Mouse (Mus musculus): ENCODE results near the gene Iapp. TPM values are rescaled to one million over a fixed set of nuclear protein-coding genes. Genes with fewer than 3 reads are reported as not detected.
"Not testable (repeated sequence)": the region's sequence is repeated elsewhere in the genome, so short reads cannot be mapped to it uniquely, and the experiment has no call there.

Iapp gene
- polyA plus RNA-seq (2015; fragmentation: Nextera tagmentation; extraction: Ambion mirVana): 0.30 TPM in 1 of 2 replicates, not detected in the other

DNA sequence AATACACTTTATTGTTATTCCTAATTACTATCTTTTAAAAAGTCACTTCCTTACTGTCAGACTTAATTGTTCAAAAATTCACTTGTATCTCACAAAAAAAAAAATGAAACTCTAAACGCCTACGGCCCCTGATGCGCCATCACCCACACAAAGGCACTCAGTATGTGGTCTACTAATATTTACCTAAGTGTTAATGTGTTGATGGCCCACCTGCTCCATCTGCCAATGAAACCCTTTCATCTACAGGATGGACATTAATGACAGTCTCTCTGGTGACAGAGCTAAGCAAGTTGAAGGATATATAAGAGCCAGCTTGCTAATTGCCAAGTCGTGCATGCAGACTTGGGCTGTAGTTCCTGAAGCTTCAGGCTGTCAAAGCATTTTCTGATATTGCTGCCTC lies at the start of gene Iapp:
Gene Iapp (plus strand): TSS at position 326 of the 400 bp plus-strand sequence.
- H3K4me2 ChIP-seq: no peak within 1 kb of the TSS
- H3K9ac ChIP-seq: no peak within 1 kb of the TSS
- H3K4me3 ChIP-seq: no peak within 1 kb of the TSS
- WGBS: 42% methylated on average over 4 of the region's 4 CpGs
- no peak within 1 kb of the TSS for H3K27ac ChIP-seq
- H3K36me3 ChIP-seq: no peaks in the 10 kb centered on the region
- no peak for ATAC-seq (ENCODE audit: borderline replicate concordance, extremely low read depth, low FRiP score, low TSS enrichment)
- no peaks in the 10 kb centered on the region for H3K27me3 ChIP-seq
- H3K9me3 ChIP-seq: no peaks in the 10 kb centered on the region
- no peaks in the 10 kb centered on the region for H3K4me1 ChIP-seq

DNA sequence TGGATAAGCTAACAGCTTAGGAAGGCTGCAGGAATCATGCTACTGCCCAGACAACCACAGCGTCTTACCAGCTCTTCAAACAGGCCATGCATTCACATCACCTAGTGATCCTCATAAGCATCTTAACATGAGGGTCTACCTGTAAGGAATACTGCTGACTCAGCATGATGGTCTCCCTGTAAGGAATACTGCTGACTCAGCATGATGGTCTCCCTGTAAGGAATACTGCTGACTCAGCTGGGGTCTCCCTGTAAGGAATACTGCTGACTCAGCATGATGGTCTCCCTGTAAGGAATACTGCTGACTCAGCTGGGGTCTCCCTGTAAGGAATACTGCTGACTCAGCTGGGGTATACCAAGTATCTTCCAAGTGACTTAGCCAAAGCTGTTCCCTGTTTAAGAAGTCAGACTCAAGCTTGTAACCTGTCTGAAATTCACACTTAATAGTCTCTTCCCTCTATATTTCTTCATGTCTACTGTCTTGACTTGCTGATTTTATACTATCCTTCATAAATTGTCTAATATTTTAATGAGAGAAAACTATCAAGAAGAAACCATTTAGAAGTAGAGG lies 47.4 kb upstream of the Iapp start:
- not testable (repeated sequence) for H3K36me3 ChIP-seq; H3K9ac ChIP-seq; H3K4me3 ChIP-seq; H3K27ac ChIP-seq; ATAC-seq (ENCODE audit: borderline replicate concordance, extremely low read depth, low FRiP score, low TSS enrichment); H3K4me2 ChIP-seq; H3K4me1 ChIP-seq; H3K27me3 ChIP-seq; H3K9me3 ChIP-seq
- WGBS: 86% methylated on average over 1 of the region's 1 CpGs

DNA sequence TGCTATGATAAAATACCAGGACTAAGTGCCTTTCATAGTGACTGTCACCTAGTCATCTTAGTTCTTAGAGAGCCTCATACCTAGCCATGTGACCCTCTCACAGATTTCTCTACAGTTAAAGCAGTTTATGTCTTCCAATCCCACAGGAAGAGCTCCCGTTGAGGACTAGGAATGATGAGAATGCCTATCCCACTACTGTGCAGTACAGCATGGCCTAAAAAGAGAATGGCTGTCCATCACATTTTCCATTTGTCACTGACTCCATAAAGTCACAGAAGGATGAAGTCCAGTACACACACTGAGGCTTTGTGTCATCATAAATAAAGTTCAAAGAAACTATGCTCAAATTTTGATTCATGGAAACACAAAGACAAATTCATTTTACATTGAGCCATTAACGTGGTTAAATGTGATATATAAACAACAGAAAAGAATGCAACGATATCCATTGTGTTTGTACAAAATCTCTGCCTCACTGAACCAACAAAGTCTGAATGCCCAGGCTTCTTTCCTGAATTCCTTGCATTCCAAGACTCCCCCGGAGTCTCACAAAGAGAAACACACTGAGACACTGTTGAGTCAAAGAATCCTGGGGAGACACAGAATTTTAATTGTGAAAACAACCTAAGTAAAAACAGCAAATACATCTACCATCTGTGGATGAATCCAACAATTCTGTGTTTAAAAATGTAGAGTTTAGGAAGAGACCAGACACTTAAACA lies 22.3 kb upstream of the Iapp start:
- WGBS: 7% methylated on average over 4 of the region's 4 CpGs
- ATAC-seq (ENCODE audit: borderline replicate concordance, extremely low read depth, low FRiP score, low TSS enrichment): no peak
- Histone ChIP-seq H3K4me1 (no peaks in the 10 kb centered on the region), H3K9me3 (no peaks in the 10 kb centered on the region), H3K36me3 (no peaks in the 10 kb centered on the region), H3K9ac (no peak overlapping the region), H3K4me3 (no peak overlapping the region), H3K27ac (no peak overlapping the region), H3K4me2 (no peak overlapping the region), H3K27me3 (no peaks in the 10 kb centered on the region)

DNA sequence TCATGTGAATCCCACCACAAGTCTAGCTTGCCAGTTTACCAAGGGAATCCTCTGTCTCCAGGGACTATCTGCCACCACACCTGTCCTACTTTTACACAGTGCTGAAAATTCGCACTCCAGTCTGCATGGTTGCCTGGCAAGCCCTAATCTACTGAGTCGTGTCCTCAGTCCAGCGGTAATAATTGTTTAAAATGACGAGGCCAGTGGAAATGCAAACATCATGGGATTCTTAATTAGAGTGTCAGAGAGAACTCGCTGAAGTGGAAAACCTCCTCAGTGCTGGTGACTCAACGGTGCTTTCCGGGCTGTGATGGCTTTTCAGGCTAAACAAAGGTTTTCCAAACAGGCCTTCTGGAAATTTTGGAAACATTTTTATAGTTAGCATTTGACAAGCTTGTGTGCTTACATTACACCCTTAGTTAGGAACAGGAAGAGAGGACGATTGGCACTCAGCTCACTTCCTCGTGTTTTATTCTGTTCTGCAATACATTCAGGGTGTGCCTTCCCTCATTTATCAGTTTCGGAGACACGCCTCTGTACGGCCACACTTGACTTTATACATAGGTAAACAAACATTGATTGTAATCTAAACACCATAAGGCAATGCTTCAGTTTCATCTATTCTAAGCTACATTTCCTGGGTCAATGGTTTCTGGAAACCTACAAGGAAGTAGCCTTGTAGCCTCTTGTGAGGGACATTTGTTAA lies 8.7 kb upstream of the Iapp start:
- Histone ChIP-seq H3K9ac (no peak overlapping the region), H3K27ac (no peak overlapping the region), H3K4me2 (no peak overlapping the region), H3K9me3 (no peaks in the 10 kb centered on the region), H3K4me1 (no peaks in the 10 kb centered on the region), H3K4me3 (no peak overlapping the region), H3K27me3 (no peaks in the 10 kb centered on the region), H3K36me3 (no peaks in the 10 kb centered on the region)
- ATAC-seq (ENCODE audit: borderline replicate concordance, extremely low read depth, low FRiP score, low TSS enrichment): no peak
- whole genome bisulfite sequencing: 66% methylated on average over 12 of the region's 12 CpGs

DNA sequence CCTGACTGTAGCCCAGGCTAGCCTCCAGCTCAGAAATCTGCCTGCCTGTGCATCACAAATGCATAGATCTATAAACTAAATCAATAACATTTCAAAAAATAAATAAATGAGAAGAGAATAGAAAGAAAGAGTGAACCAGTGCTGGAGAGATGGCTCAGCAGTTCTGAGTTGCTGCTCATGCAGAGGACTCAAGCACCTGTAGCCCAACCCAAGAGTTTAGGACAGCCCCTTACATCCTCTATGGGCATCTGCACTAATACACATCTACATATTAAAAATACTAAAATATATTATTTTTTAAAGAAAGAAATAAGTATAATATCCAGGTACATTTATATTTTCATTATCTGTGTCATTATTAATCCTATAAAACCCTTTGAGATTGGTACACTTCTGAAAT lies 6.9 kb downstream of the Iapp start:
- H3K27ac ChIP-seq: no peak overlapping the region
- no peak overlapping the region for H3K9ac ChIP-seq
- H3K27me3 ChIP-seq: no peaks in the 10 kb centered on the region
- no peaks in the 10 kb centered on the region; the same call in 1 of the 2 replicates for H3K9me3 ChIP-seq
- no peak overlapping the region for H3K4me2 ChIP-seq
- H3K4me3 ChIP-seq: no peak overlapping the region
- no peaks in the 10 kb centered on the region for H3K36me3 ChIP-seq
- no peaks in the 10 kb centered on the region for H3K4me1 ChIP-seq
- ATAC-seq (ENCODE audit: borderline replicate concordance, extremely low read depth, low FRiP score, low TSS enrichment): no peak

DNA sequence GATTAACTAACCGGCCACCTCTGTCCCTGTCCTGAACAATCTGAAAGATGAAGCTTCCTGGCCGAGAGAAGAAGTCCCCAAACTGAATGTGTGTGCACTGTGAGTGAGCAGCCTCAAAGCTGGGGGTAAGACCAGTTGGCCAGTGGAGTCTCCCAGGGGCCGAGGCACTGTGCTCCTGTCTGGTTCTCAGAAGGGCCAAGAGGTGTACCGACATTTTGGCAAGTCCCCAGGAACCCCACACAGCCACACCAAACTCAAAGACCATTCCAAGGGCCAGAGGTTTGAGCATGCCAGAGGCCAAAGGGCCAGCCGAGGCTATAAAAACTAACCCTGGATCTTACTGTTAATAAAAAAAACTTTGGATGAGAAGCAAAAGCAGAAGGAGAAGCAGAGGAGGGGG lies 16.1 kb downstream of the Iapp start:
- WGBS: 76% methylated on average over 5 of the region's 5 CpGs

DNA sequence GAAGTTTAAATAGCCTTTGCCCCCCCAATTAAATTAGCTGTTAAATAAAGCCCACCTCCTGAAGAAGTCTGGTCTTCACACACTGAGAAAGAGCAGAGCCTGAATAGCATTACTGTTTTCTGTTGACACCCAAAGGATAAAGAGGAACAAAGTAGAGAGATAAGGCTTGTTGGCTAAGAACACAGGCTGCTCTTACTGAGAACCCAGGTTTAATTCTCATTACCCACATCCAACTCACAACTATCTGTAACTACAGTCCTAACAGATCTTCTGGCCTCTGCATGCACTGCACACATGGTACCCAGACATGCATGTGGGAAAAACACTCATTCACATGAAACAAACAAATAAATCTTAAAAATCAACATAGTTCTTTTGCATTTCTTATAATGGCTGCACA lies 18.9 kb downstream of the Iapp start:
- Histone ChIP-seq H3K27ac (no peak overlapping the region), H3K4me1 (no peaks in the 10 kb centered on the region), H3K4me2 (no peak overlapping the region), H3K36me3 (no peaks in the 10 kb centered on the region), H3K27me3 (no peaks in the 10 kb centered on the region), H3K9ac (no peak overlapping the region), H3K9me3 (no peaks in the 10 kb centered on the region), H3K4me3 (no peak overlapping the region)
- ATAC-seq (ENCODE audit: borderline replicate concordance, extremely low read depth, low FRiP score, low TSS enrichment): no peak

More for the DNA sequence above, 16.1 kb downstream of the Iapp start:
- ATAC-seq (ENCODE audit: borderline replicate concordance, extremely low read depth, low FRiP score, low TSS enrichment): no peak
- no peak overlapping the region for H3K4me2 ChIP-seq
- no peaks in the 10 kb centered on the region for H3K36me3 ChIP-seq
- no peaks in the 10 kb centered on the region for H3K27me3 ChIP-seq
- no peak overlapping the region for H3K4me3 ChIP-seq
- H3K27ac ChIP-seq: no peak overlapping the region
- H3K9me3 ChIP-seq: no peaks in the 10 kb centered on the region; the same call in 1 of the 2 replicates
- H3K4me1 ChIP-seq: no peaks in the 10 kb centered on the region
- H3K9ac ChIP-seq: no peak overlapping the region

DNA sequence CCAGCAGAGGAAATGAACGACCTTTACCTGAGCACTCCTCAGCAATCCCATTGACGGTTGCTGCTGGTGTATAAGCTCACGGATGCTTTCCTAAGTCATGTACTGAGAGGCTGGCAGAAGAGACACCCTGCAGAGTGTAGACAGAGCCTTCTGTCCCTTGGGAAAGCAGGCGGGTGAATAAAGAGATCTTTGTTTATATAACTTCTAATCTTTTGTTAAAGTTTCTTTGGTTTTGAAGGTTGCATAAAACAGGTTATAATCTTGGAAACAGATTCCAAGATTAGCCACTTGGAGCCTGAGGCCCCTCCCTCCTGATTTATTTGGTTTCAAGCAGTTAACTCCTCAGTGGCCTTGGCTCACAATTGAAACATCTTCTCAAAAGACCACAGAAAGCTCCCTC lies 24.7 kb downstream of the Iapp start, which contains the start of gene Slco1a5:
Gene Slco1a5 (minus strand): TSS at position 101 of the 400 bp plus-strand sequence.
- H3K9me3 ChIP-seq: no peaks in the 10 kb centered on the region
- H3K27me3 ChIP-seq: no peaks in the 10 kb centered on the region
- WGBS: 14% methylated on average over 4 of the region's 4 CpGs
- H3K4me2 ChIP-seq: no peak within 1 kb of the TSS
- H3K4me1 ChIP-seq: no peaks in the 10 kb centered on the region
- no peak within 1 kb of the TSS for H3K9ac ChIP-seq
- H3K27ac ChIP-seq: no peak within 1 kb of the TSS
- H3K36me3 ChIP-seq: no peaks in the 10 kb centered on the region
- no peak within 1 kb of the TSS for H3K4me3 ChIP-seq
- no peak for ATAC-seq (ENCODE audit: borderline replicate concordance, extremely low read depth, low FRiP score, low TSS enrichment)

DNA sequence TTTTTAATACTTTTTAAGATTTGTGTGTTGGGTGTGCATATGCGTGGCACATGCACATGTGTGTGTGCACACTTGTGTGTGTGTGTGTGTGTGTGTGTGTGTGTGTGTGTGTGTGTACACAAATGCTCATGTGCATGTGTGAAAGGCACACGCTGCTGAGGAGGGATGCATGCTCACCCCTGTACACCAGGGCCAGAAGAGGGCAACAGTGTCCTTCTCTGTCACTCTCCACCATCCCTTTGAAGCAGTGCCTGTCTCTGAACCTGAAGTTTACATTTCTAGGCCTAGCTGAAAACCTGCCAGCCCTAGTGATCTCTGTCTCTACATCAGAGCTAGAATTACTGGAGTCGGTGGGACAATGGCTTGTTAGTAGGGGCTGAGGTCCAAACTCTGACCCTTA lies 28.4 kb downstream of the Iapp start:
- no peak overlapping the region for H3K4me3 ChIP-seq
- no peak overlapping the region for H3K27ac ChIP-seq
- no peaks in the 10 kb centered on the region for H3K36me3 ChIP-seq
- H3K4me1 ChIP-seq: no peaks in the 10 kb centered on the region
- H3K9me3 ChIP-seq: no peaks in the 10 kb centered on the region
- no peak overlapping the region for H3K9ac ChIP-seq
- H3K27me3 ChIP-seq: no peaks in the 10 kb centered on the region
- H3K4me2 ChIP-seq: no peak overlapping the region
- 61% methylated on average over 3 of the region's 3 CpGs for WGBS
- ATAC-seq (ENCODE audit: borderline replicate concordance, extremely low read depth, low FRiP score, low TSS enrichment): no peak

DNA sequence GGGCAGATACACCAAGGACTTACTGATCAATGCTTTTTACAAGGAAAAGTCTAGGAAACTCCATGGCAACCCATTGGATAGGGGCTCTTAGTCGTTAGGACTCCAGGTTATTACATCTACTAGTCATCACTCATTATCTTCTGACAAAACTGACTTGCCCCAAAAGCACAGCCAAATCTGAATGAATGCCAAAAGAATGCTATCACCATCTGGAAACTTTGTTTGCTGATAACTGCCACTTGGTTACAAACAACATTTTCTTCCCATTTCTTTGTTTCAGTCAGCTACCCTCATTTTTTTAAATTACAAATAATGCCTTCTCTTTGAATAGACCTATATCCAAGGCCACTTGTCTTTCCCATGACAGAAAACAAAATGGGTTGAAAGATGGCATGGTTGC lies 31.0 kb downstream of the Iapp start:
- Histone ChIP-seq H3K9me3 (no peaks in the 10 kb centered on the region), H3K27me3 (no peaks in the 10 kb centered on the region), H3K4me2 (no peak overlapping the region), H3K4me3 (no peak overlapping the region), H3K9ac (no peak overlapping the region), H3K4me1 (no peaks in the 10 kb centered on the region), H3K36me3 (no peaks in the 10 kb centered on the region), H3K27ac (no peak overlapping the region)
- 54% methylated on average over 1 of the region's 1 CpGs for WGBS
- ATAC-seq (ENCODE audit: borderline replicate concordance, extremely low read depth, low FRiP score, low TSS enrichment): no peak

DNA sequence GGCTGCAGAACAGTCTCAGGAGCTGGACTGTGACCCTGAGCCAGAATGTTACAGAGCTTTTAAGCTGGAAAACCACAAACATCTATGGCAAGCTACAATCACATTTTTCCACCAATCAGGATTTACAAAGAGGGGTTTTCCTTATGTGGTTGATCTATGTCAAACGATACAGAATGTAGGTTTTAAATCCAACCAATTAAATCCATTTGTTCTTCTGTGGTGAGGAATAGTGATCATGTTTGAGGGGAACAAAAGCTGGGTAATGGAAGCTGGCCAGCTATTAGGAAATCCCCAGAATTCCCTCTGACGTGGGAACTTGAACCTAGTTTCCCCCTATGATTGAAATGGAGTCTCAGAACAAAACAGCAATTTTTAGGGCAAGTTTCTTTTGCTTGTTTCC lies 40.7 kb downstream of the Iapp start:
- Histone ChIP-seq H3K4me1 (no peaks in the 10 kb centered on the region), H3K36me3 (no peaks in the 10 kb centered on the region), H3K9ac (no peak overlapping the region), H3K4me2 (no peak overlapping the region), H3K4me3 (no peak overlapping the region), H3K9me3 (no peaks in the 10 kb centered on the region), H3K27ac (no peak overlapping the region), H3K27me3 (no peaks in the 10 kb centered on the region)
- 65% methylated on average over 2 of the region's 2 CpGs for WGBS
- ATAC-seq (ENCODE audit: borderline replicate concordance, extremely low read depth, low FRiP score, low TSS enrichment): no peak

DNA sequence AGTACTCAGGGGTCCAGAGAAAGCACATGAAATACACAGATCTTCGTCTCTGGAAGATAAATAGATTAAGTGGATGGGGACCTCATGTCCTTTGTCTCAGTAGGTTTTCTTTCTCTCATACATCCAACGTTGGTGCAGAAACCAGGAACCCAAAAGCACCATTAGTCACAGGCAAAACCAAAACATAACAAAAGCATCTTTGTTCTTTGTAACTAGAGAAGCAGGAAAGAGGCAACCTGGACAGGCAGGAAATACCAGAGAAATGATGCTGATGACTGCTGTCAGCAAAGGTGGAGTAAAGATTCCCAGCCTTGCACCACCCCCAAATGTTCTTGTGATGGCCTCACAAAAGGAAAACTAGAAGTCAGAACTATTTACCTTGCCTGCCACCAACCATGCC lies 41.4 kb downstream of the Iapp start:
- no peaks in the 10 kb centered on the region for H3K9me3 ChIP-seq
- no peaks in the 10 kb centered on the region for H3K27me3 ChIP-seq
- no peak for ATAC-seq (ENCODE audit: borderline replicate concordance, extremely low read depth, low FRiP score, low TSS enrichment)
- H3K27ac ChIP-seq: no peak overlapping the region
- no peak overlapping the region for H3K4me3 ChIP-seq
- no peak overlapping the region for H3K9ac ChIP-seq
- 25% methylated on average over 2 of the region's 2 CpGs for WGBS
- H3K4me1 ChIP-seq: no peaks in the 10 kb centered on the region
- H3K36me3 ChIP-seq: no peaks in the 10 kb centered on the region
- H3K4me2 ChIP-seq: no peak overlapping the region
